Mouse (Mus musculus) mouse trophoblast stem cell (cell line): ENCODE data around the gene Exoc4.

ENCODE experiments used
- in situ Hi-C, 2 experiments: fragments of 300-500 bp; cut with MseI, MboI; formaldehyde crosslinking; loops; 2 replicates in 1 of 2; 3 replicates in 1 of 2; pipeline ENCODE4 v1.15.1; 2025

The Exoc4 gene

DNA sequence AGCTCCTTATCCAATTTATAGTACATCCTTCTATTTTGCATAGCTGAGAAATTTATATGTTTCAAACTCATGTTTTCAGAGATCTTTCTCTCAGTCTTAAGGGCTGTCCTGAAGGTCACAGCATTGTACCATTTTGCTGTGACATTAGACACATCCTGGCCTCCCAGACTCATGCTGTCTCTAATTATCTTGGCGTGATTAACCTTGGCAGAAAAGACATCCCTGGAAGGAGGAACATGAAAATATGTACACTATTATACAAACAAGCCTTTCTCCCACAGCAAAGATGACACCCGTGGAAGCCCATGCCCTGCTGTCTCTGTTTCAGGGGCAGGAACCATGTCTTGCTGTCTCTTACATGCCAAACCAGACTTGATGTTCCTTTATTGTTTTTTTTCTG lies 59.8 kb downstream of the Exoc4 start:
- in situ Hi-C loops, result no loop called here

DNA sequence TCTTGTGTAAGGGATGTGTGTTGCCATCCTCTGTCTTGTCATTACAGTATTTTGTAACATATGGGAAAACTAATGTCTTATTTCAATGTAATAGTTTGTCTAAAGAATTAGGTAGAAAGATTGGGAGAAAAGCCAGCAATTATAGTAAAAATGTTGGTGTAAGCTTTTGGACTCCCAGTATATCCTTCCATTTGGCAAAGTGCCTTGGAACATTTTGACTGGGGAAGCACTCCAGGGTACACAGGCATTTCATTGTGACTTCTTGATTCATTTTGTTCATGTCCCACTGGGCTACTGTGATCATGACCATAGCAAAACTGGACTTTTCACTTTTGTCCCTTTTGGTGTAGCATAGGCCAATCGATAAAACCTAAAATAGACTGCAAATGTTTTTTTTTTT lies 61.6 kb downstream of the Exoc4 start:
- in situ Hi-C loops, result no loop called here

DNA sequence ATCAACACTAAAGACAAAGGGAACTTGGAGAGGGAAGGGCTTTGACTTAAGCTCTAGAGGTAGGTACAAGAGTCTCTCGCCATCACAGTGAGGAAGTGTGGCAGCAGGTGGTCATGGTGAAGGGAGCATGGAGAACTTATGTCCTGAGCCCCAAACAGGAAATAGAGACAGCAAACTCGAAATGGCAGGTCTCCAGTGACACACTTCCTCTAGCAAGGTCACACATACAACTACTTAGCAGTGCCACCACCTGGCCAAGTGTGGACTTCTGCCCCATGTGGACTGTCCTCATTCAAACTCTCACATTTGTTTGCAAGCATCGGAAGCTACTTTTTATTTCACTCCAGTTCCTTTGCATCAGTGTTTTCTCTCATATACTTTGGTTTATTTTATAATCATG lies 74.0 kb downstream of the Exoc4 start:
- in situ Hi-C loops, result no loop called here

DNA sequence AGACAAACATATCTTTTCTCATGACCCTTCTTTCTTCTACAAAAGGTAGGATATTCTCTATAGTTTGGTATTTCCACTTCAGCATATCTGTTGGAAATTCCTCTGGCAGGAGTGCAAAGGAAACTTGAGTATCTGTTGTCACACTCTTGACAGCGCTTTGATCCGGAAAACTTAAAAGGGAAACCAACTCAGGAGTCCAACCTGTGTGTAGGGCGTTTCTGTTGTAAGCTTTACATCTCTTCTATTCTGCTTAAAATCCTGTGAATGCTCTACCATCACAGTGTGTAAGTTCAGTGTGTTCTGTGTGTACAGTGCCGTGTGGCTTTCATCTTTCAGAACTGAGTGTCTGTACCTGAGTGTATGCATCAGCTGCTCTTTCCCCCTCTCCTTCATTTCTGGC lies 74.5 kb downstream of the Exoc4 start:
- in situ Hi-C loops, result no loop called here

DNA sequence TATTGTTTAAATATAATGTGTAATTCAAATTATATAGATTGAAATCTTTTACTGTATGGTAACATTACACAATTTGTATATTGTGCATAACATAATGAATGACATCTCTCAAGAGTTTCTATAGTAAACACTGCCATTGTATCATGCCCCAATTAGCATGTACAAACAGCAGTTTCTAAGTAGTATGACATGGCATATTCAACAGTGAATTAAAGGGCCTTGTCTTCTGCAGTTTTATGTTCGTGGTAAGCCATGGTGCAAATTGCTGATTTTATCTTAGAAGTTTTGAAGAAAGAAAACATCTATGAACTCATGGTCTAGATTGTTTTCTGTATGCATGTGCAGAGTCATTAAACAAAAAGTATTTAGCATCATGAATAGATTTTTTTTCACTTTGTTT lies 79.4 kb downstream of the Exoc4 start:
- in situ Hi-C loops, result no loop called here

DNA sequence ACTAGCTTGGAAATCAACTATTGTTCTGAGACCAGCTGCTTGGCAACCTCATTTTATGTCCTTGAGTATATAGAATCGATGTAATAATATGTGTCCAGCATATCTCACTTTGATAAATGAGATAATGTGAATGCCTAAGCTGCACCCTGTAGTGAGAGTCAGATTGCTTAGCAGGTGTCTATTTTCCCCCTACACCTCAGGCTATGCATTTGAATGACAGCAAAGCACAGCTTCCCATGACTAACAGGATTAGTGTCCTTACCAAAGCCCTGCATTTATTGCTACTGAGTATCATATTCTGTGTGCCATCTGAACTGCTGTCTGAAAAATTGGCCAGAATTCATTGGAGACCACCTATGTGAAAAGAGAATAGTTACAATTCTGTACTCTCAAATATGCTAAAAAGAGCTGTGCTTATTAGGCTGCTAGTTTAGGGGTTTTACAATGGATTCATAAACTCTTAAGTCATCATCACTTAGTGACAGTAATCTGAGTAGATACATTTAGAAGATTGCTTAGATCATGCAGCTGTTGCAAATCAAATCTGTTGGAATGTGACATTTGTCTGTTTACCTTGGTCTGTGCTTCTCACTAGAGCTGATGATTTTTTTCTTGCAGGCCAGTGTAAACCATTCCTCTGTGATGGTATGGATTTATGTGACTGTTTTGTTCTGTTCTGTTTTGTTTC lies 98.3 kb downstream of the Exoc4 start:
- in situ Hi-C loops, result no loop called here

DNA sequence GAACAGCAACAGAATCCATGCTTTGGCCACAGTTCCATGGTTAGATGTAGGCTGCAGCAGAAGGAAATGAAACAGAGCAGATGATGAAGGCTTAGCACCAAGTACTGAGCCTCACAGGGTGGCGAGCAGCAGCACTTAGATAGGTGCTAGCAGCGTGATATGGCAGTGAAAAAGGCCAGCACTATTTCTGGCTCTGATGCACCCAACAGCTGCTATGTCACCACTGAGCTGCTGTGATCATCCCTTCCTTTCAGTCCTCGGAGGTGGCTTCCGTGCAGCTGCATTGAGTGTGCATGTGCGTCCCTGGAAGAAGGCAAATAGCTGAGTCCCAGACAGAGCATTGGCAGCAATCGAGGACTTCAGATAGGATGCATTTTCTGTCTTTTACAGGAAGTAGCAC lies 112.7 kb downstream of the Exoc4 start:
- in situ Hi-C loops, result no loop called here

DNA sequence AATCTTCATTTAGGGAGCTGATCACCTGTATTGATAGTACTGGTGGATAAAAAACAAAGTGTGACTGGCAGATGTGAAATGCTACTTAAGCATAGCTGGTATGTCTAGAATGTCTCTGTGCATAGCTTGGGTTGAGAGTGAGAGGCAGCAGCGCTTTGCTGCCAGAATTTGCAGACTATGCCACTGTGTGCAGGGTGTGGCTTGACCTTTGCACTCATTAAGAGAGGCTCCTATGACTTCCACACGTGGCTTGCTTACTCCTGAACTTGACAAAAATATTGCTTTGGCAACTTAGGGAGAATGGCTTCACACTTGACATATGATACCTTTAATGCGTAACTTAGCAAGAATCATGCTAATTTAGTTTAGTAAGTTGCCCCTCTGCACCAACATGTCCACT lies 131.6 kb downstream of the Exoc4 start:
- in situ Hi-C loops, result no loop called here

DNA sequence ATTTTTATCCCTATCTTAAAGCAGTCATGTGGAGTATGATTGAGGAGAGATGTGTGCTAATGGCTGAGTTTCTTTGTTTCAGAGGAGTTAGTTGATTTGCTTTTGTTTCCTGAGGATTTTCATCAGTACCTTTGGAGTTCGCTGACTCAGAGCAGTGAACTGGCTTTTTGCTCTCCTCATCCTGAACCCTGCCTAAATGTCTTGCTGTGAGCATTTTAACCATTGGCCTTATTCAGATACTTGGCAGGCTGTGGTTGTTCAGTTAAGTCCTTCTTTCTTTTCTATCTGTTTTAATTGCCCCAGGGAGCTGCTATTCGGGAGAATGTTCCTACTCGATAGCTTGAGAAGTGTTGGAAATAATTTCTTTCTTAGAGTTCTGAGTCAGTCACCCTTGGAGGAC lies 133.3 kb downstream of the Exoc4 start:
- in situ Hi-C loops, result no loop called here

DNA sequence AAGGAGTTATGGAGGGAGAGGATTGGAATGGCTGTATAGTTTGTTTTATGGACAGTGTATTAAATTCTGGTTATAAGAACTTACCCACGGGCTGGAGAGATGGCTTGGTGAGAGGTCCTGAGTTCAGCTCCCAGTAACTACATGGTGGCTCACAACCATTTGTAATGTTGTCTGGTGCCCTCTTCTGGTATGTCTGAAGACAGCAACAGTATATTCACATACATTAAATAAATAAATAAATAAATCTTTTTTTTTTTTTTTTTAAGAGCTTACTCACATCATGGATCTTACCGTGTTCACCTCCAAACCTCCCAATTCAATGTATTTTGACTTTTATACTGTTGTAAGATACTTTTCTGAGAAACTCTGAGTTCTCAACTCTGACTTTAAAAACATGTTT lies 143.1 kb downstream of the Exoc4 start:
- in situ Hi-C loops, result no loop called here

DNA sequence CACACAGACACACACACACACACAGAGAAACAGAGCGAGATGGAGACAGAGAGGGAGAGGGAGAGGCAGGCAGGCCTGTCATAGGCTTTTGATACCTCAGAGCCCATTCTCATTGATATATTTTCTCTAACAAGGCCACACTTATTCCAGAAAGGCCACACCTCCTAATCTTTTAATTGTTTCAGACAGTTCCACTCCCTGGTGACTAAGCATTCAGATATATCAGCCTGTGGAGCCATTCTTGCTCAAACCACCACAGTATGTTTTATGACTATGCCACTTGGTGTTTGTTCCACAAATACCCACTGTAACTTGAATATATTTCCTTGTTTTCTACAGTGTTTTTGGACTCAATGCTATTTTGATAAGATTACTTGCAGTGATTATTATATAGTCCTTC lies 150.6 kb downstream of the Exoc4 start:
- in situ Hi-C loops, result no loop called here

DNA sequence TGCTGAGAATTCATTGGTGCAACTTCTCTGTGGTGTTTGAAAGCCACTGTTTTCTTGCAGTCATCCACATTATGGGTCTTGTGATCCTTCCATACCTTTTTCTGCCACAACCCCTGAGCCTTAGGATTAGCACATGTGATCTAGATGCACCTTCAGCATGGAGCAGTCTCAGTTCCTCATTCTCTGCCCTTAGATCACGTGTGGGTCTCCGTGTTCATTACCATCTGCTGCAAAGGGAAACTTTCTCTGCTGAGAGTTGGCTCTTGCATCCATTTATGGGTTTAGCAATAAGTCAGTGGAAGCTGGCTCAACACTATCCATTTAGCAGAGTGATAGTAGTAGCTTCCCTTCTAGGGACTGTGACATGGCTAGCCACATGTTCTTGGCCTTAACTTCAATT lies 152.3 kb downstream of the Exoc4 start:
- in situ Hi-C loops, result no loop called here

DNA sequence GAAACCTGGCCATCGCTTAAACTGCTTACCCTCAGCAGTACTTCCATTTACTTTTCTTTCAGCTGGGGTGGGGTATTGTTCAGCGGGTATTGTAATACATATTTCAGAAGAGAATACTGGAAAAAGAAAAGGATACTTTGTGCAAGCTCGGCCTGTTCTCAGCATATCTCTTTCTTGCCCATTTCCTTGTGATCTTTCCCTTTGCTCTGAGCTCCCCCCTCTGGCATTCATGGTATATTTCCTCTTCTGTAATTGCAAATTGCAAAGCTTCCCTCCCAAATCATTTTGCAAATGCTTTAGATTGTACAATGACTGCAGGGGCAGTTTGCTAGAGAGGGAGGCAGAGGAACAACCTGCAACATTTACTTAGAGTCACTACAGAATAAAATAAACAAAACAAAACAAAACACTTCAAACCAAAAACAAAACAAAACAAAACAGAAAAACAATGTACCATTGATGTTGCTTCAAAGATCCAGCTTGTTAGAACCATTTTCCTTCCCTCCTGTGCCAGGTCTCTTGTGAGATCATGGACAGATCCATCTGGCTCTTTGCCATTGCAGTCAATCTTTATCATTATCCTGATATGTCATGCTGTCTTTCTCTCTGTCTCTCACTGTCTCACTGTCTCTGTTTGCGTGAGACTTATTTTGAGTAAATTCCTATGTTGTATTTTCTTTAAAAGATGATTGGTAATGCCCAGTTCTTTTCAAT lies 156.8 kb downstream of the Exoc4 start:
- in situ Hi-C loops, result no loop called here

DNA sequence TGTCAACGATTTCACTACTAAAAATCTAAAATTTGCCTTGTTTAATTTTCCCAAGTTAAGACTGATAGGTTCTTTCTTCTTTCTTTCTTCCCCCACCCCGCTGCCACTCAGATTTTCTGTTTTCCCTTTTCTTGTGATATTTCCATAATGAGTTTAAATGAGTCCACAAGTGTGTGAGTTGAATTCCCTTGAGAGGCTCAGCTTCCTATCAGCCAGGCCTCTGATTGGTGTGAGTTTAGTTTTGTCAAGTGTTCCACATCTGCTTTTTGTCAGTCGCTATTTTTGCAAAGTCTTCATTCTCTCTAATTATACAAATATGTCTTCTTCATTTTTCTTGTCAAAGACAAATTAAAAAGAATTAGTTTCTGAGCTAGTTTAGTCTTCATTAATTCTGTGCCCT lies 160.7 kb downstream of the Exoc4 start:
- in situ Hi-C loops, result no loop called here

DNA sequence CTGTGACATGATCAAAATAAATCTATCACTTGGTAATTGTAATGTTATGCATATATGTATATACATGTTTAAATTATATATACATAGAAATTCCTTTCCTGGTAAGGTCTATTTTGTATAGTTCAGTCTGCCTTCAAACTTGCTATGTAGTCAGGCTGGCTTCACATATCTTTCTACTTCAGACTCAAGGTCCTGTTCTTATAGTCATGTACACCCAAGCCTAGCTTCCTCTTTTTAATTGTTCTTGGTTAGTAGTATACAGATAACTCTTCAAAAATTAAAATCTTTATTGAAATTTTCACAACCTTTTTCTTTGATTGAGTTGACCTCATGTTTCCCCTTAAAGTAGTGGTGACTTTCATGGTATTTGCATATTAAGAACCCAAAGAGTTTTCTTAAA lies 176.1 kb downstream of the Exoc4 start:
- in situ Hi-C loops, result no loop called here

DNA sequence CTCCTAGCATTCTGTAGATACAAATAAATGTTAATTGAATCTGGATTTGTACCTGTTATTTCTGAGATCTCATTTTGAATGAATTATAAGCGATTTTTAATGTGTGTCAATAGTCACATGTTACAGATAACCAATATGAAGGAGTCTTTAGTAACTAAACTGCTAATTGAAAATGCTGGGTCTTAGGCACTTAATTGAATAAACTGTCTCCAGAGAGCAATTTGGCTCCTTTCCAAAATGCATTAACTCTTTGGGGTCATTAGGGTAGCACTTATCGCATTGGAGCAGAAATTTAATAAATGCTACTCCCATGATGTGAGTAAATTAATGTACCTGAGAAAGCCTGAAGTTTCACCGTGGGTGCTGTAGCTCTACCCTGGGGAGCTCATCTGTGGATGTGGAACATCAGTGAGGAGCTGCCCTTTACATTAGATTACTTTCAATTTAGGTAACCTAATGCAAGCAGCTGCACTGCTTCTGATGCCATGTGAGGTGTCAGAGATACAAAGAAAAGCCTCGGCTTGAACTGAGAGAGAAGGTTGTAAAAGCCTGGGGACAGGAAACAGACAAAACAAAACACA lies 182.4 kb downstream of the Exoc4 start:
- in situ Hi-C loops, result no loop called here

DNA sequence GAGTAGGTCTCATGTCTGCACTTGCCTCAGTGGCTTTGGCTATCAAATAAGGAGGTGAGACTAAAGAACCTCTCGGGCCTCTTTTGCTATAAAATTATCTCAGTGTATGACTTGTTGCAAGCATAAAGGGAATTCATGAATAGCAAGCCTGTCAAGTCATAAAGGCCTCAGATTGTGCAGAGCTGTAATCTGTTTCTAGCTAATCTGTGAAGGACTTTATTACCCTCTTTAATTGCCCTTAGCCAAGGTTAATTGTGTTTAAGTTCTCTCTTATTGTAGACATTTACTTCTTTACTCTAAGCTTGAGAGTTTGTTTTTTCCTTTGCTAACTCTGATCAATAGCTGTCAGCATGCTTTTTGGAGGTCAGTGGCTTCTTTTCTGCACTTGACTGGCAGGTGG lies 191.6 kb downstream of the Exoc4 start:
- in situ Hi-C loops, result no loop called here

DNA sequence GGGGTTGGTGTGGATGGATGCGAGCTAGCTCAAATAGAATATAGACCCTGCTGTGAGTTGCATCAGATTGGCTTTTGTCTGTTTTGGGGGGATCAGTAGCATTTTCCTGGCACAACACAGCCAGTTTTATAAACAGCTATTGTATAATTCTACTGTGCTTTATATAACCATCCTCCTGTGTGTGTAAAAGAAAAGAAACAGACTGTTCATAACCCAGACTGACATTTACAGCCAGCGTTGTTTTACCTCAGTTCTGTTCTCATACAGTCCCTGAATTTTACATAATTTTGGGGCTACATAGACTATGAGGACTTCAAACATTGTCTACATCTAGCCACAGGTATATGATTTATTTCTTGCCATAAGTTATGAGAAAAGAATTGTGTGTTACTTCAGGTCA lies 204.9 kb downstream of the Exoc4 start:
- in situ Hi-C loops, result no loop called here

DNA sequence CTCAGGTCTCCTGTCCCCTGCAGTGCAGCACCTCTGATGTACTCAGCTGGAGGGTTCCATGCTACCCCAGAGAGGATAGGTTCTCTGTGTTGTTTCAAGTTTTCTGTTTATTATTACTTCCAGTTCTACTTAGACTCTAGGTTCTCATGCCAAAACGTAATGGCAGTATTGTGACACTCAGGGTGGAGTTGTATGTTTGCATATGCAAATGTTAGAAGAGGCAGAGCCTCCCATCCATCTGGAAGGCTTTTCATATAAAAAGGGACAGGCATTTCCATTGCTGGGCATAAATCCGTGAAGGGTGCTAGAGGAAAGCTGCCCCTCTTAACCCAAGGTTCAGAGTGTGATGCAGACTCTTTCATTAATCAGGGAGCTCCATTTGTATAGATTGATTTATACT lies 205.5 kb downstream of the Exoc4 start:
- in situ Hi-C loops, result no loop called here

DNA sequence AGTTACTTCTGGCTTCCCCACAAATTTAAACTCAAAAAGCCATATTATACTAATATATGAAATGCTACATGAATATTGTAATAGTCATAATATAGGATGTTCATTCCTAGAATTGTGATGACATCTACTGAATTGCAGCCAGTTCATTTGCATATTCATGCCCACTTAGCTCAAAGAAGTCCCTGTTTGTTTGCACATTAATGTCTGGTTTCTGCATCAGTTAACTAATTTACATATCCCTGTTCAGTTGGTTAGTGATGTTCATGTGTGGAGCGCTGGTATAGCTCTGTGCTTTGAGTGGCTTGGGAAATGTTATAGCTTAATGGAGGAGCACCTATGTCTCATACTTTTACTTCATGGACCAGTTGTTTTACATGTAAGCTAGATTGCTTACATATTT lies 206.4 kb downstream of the Exoc4 start:
- in situ Hi-C loops, result no loop called here

DNA sequence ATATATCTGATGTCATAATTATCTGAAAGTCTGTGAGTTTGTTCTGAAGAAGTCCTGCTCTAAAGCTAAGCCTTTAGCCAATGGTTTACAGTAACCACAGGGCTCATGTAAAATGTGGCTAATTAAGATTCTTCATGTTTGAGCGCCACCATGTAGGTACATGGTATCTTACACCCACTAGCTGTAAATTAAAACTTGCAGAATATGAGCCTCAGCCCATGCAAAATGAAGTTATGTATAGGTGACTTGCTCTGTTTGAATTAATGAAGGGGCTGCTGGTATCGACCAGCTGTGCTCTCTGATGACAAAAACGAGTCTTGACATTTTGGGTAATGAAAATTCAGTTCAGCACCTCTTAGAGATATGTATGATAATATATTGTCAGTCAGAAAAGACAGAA lies 216.0 kb downstream of the Exoc4 start:
- in situ Hi-C loops, result no loop called here

DNA sequence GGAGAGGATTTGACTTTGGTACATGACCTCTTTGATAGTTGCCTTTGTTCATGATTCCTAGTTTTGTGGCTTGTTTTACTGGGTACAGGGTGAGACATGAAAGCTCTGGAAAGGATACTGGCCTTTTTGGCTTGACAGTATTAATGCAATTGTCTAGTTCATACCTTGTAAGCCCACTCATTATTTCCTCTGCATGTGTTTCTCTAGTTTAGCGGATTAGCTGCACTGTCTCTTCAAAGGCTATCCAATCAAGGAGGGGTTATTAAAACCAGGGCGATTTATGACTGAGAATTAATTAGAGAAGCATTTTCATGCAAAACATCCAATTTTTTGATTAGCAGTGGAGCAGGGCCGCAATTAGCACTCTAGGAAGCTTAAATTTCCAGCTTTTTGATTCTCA lies 216.5 kb downstream of the Exoc4 start:
- in situ Hi-C loops, result no loop called here

DNA sequence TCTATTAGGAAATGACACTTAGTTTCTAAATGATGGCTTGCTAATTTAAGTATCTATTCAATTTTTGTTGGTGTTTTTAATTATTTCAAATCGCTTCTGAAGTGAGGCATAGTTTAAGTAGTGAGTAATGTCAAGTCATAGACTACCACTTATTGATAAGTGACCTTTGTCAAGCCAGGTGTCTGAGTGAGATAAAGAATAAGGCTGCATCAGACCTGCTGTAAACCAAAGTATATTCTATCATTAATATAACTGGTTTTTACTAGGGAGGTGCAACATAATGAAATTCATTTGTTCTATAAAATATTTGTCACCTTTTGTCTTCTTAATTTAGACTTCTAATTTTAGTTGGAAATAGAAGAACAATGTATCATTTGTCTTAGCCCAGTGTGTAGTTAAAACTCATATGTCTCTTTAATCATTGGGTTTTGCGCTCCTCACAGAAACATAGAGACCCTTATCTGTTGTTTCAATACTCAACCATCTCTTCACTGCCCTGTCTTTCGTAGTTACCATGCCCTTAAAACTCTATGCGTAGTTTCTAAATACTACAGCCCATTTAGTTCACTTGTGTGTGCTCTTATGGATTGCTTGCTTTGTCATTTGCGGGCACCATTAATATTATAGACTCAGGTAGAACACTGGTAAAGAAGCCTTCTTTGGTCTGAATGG lies 217.4 kb downstream of the Exoc4 start:
- in situ Hi-C loops, result no loop called here
